Mouse (Mus musculus) ES-Bruce4 (cell line): Measurements from ENCODE around the gene Trim34a. TPM values are rescaled to one million over a fixed set of nuclear protein-coding genes. Genes with fewer than 3 reads are reported as not detected.

Experiments
- H3K27ac ChIP-seq: 2 replicates; pipeline ENCODE4 v1.5.1; 2012; ENCODE audit warnings: low read length, inconsistent platforms; ENCODE audit not compliant: insufficient read depth
- H3K27me3 ChIP-seq: 2 replicates; pipeline ENCODE4 v1.6.1; 2012; ENCODE audit warnings: mild to moderate bottlenecking, low read length, inconsistent platforms; ENCODE audit not compliant: control insufficient read depth, poor library complexity, insufficient read depth, severe bottlenecking
- H3K36me3 ChIP-seq: 2 replicates; pipeline ENCODE4 v1.6.1; 2012; ENCODE audit warnings: inconsistent platforms, mild to moderate bottlenecking, low read length, moderate library complexity; ENCODE audit not compliant: control insufficient read depth, poor library complexity, insufficient read depth, severe bottlenecking
- H3K4me1 ChIP-seq: one replicate; pipeline ENCODE4 v1.8.1; 2011; ENCODE audit warnings: low read length; ENCODE audit not compliant: control insufficient read depth, insufficient read depth
- H3K4me3 ChIP-seq: 2 replicates; pipeline ENCODE4 v1.5.1; 2011; ENCODE audit warnings: low read depth, mild to moderate bottlenecking, low read length
- H3K9ac ChIP-seq: 2 replicates; pipeline ENCODE4 v1.6.1; 2012; ENCODE audit warnings: low read depth, mild to moderate bottlenecking, inconsistent platforms; ENCODE audit not compliant: poor library complexity, severe bottlenecking
- H3K9me3 ChIP-seq: replicated peaks from 2 replicates; pipeline ENCODE4 v1.6.1; 2012; ENCODE audit warnings: mild to moderate bottlenecking, low read length, inconsistent platforms; ENCODE audit not compliant: control insufficient read depth, poor library complexity, insufficient read depth, severe bottlenecking
- CTCF ChIP-seq: IDR thresholded peaks from one replicate; pipeline ENCODE4 v1.8.1; 2011; ENCODE audit warnings: low read depth, low read length
- EP300 ChIP-seq: IDR thresholded peaks from 2 replicates; pipeline ENCODE4 v1.6.1; 2011; ENCODE audit warnings: low read depth, low read length; ENCODE audit not compliant: insufficient read depth
- POLR2A ChIP-seq: IDR thresholded peaks from one replicate; pipeline ENCODE4 v1.8.1; 2011; ENCODE audit warnings: low read length; ENCODE audit not compliant: insufficient read depth
- polyA plus RNA-seq: library from polyadenylated mRNA; stranded (reverse); fragments of >200 nt; gene quantifications from 2 replicates; pipeline ENCODE4 v1.2.4, GENCODE M21; 2011; ENCODE audit warnings: low read depth; ENCODE audit not compliant: missing spikeins, insufficient read depth, insufficient read length

Gene Trim34a
- 10.6 and 11.6 TPM in 2 replicates for polyA plus RNA-seq

DNA sequence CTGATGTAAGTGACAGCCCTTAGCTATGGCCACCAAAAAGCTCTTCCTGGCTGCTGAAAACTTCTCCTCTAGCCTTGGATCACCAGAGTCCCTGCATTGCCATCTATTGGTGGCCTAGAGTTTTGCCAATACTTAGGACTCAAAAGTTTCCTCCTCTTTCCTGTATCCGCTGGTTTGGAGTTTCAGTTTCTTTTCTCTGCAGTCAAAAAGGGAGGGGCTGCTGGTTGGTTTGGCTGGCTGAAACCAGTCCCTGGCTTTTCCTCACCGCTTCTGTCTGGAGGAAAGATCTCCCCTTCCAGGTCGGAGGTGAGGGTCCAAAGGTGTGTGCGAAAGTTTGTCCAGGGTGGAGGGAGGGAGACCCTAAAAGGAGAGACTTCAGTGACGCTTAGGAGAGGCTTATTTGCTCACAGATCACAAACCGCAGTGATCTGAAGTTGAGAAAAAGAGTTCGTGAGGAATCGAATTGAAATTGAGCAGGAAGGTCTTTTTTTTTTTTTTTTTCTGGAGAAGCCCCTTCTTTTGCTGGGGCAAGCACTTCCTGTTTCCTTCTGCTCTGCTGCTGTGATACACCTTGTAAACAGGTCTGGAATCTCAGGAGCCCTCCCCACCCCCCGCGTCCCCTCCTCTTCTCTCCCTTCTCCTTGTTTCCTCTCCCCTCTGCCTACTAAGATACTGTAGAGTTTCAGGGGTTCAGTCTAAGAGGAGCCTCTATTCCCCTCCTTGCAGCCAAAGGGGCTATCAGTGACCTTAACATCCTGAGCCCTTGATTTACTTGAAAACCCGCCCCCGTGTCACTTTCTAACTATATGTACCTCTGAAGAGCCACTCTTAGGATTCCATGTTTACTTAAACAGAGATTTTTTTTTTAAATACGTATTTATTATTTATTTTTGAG lies at the start of gene Trim34a:
TSS of gene Trim34a (plus strand) at position 171 of the 895 bp plus-strand sequence.
- Histone ChIP-seq H3K4me3 (peak within 1 kb of the TSS; percentile 81), H3K27ac (peak within 1 kb of the TSS; percentile 100), H3K36me3 (no peaks in the 10 kb centered on the region), H3K4me1 (no peaks in the 10 kb centered on the region), H3K27me3 (no peaks in the 10 kb centered on the region), H3K9ac (peak within 1 kb of the TSS; percentile 92), H3K9me3 (no peaks in the 10 kb centered on the region)
- peak; percentile 26 for TF ChIP-seq POLR2A
- TF ChIP-seq EP300 = 0 out of 2 replicates have a peak, but pooled peaks have one; percentile 57
- TF ChIP-seq CTCF = no peak

DNA sequence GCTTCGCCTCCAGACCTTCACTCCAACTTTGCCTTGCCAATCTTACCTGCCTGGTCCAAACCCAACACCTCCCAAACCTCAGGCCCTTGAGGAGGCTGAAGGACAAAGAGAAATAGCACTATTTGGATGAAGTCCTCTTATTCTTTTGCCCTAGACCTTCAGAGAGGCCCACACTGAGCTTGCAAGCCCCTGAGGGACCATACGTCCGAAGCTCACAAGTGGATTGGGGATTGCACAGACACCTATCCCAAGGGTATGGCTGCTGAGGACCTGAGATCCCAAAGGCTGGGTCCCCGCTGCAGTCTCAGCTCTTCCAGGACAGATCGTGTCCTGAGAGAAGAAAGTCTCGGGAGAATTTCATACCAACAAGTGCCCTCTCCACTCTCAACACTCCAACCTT lies 48.4 kb upstream of the Trim34a start, which contains the start of gene Olfr649:
TSS of gene Olfr649 (minus strand) at position 101 of the 400 bp plus-strand sequence.
- no peak within 1 kb of the TSS for H3K27ac ChIP-seq
- TF ChIP-seq EP300 = no peak
- H3K27me3 ChIP-seq = no peaks in the 10 kb centered on the region
- H3K9me3 ChIP-seq = no peaks in the 10 kb centered on the region
- H3K36me3 ChIP-seq = no peaks in the 10 kb centered on the region
- no peak within 1 kb of the TSS for H3K9ac ChIP-seq
- no peaks in the 10 kb centered on the region for H3K4me1 ChIP-seq
- H3K4me3 ChIP-seq = no peak within 1 kb of the TSS

DNA sequence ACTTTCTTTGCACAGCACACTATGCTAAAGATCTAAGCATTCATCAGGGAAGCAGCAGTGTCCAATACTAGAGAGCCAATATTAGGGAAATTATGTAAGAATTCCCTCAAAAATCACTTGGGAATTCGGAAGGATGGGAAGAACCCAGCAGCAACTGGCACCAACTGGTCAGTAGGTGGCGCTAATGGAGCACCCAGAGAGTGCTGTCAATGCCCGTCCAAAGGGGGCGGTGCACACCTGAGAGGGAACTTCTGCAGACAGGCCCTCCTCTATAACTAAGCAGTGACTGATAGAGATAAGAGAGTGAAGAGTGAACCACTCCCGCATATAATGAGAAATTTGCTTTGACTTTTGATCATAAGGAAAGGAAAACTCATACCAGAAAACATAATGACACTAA lies 44.4 kb upstream of the Trim34a start:
- TF ChIP-seq EP300 (0 out of 2 replicates have a peak, but pooled peaks have one; percentile 33), CTCF (peak; percentile 99), POLR2A (no peak)
- Histone ChIP-seq H3K9ac (no peak overlapping the region), H3K27me3 (no peaks in the 10 kb centered on the region)

DNA sequence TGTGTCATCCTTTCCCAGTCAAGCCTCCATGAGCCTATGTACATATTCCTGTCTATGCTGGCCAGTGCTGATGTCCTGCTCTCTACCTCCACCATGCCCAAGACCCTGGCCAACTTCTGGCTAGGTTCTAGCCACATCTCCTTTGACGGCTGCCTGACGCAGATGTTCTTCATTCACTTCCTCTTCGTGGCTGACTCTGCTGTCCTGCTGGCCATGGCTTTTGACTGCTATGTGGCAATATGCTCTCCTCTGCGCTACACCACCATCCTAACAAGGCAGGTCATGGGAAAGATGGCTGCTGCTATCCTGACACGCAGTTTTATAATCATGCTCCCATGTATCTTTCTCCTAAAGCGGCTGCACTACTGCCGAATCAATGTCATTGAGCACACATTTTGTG lies 38.1 kb upstream of the Trim34a start:
- H3K27me3 ChIP-seq = no peaks in the 10 kb centered on the region
- no peak overlapping the region for H3K27ac ChIP-seq
- no peak for TF ChIP-seq POLR2A
- TF ChIP-seq EP300 = no peak
- no peak for TF ChIP-seq CTCF
- H3K4me3 ChIP-seq = no peak overlapping the region
- H3K9me3 ChIP-seq = no peaks in the 10 kb centered on the region
- no peak overlapping the region for H3K9ac ChIP-seq
- no peaks in the 10 kb centered on the region for H3K36me3 ChIP-seq
- no peaks in the 10 kb centered on the region for H3K4me1 ChIP-seq

More for the DNA sequence above, 44.4 kb upstream of the Trim34a start:
- Histone ChIP-seq H3K27ac (no peak overlapping the region), H3K4me3 (no peak overlapping the region), H3K9me3 (no peaks in the 10 kb centered on the region), H3K4me1 (no peaks in the 10 kb centered on the region), H3K36me3 (no peaks in the 10 kb centered on the region)

DNA sequence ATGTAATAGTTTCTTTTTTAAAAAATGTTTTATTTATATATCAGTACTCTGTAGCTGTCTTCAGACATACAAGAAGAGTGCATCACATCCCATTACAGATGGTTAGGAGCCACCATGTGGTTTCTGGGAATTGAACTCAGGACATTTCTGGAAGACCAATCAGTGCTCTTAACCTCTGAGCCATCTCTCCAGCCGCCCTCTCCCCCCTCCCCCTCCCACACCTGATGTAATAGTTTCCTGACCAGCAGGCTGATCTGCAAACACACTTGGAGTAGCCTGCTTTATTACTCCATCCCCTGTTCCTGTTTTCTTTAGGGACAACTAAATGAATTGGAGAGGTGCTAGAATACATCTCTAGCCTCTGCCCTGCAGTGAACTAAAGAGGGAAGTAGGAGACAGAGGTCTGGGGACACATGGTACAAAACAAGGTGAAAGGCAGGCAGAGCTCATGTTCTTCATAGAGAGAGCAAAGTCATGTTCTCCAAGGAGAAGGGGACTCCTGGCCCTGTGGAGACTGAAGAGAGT lies 28.2 kb upstream of the Trim34a start:
- Histone ChIP-seq H3K27me3 (no peaks in the 10 kb centered on the region), H3K4me1 (peaks cover 4% of the 10 kb centered on the region), H3K36me3 (peaks cover 2% of the 10 kb centered on the region), H3K9ac (no peak overlapping the region), H3K4me3 (no peak overlapping the region), H3K27ac (peak overlapping the region; percentile 49), H3K9me3 (no peaks in the 10 kb centered on the region)
- no peak for TF ChIP-seq POLR2A
- no peak for TF ChIP-seq CTCF
- TF ChIP-seq EP300 = no peak

DNA sequence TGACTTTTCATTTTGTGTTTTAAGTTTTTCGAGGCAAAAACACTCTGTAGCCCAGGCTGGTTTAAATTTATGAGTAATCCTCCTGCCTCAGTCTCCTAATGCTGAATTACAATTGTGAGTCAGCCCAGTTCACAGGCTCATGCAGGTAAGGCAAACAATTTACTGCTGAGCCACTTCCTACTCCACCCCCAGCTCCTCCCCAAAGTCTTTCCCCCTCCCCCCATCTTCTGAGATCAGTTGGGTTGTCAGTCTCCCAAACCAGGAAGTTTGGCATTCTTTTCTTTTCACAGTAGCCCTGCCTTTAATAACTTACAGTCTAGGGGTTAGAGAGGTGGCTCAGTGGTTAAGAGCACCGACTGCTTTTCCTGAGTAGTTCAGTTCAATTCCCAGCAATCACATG lies 26.4 kb upstream of the Trim34a start:
- peaks cover 2% of the 10 kb centered on the region for H3K4me1 ChIP-seq
- H3K4me3 ChIP-seq = no peak overlapping the region
- H3K9me3 ChIP-seq = no peaks in the 10 kb centered on the region
- H3K27me3 ChIP-seq = no peaks in the 10 kb centered on the region
- no peak overlapping the region for H3K9ac ChIP-seq
- peak overlapping the region; percentile 94 for H3K27ac ChIP-seq
- peaks cover 10% of the 10 kb centered on the region for H3K36me3 ChIP-seq
- TF ChIP-seq CTCF (no peak), EP300 (peak; percentile 59; the same call in 1 of the 2 replicates)
